Mouse (Mus musculus): Measurements from ENCODE around the gene Pde8b.

GRCm38 (mm10) chr13:95196106-95196705 is 53.9 kb downstream of the Pde8b start:
- TF ChIP-seq CTCF (IDR thresholded peaks at IDR 0.05; ENCODE audit: borderline replicate concordance, insufficient read depth, low read depth, low read length) = no peak
- no peak for TF ChIP-seq POLR2A (IDR thresholded peaks at IDR 0.05; ENCODE audit: borderline replicate concordance, insufficient read depth, low read length)
